Mouse (Mus musculus) CH12.LX (cell line): ENCODE measurements around the gene Arhgap33. TPM values are rescaled to one million over a fixed set of nuclear protein-coding genes. Genes with fewer than 3 reads are reported as not detected.

Experiments used
- DNase-seq: peaks from one replicate; pipeline ENCODE4 v3.0.0-alpha.2; 2013; ENCODE audit errors: extremely low read depth
- H3K27ac ChIP-seq: 2 replicates; pipeline ENCODE4 v1.5.1; 2012; ENCODE audit warnings: low read depth, mild to moderate bottlenecking, control low read depth, moderate library complexity; ENCODE audit not compliant: insufficient read depth
- H3K27me3 ChIP-seq: replicated peaks from 2 replicates; pipeline ENCODE3; 2012; ENCODE audit warnings: inconsistent platforms
- H3K36me3 ChIP-seq, 2 experiments: replicated peaks in 1 of 2; 2 replicates each; pipeline versions ENCODE3 to v1.6.1; 2012; ENCODE audit warnings: inconsistent platforms in 1 of 2, low read length in 1 of 2, mild to moderate bottlenecking in 1 of 2, mixed read lengths in 1 of 2, moderate library complexity in 1 of 2; ENCODE audit not compliant: control insufficient read depth in 1 of 2, insufficient read depth in 1 of 2
- H3K4me1 ChIP-seq, 2 experiments: 2 replicates each; pipeline ENCODE4 v1.6.1; 2012; ENCODE audit warnings: inconsistent platforms in 1 of 2, moderate library complexity in 1 of 2; ENCODE audit not compliant: insufficient read depth in 2 of 2, control insufficient read depth in 1 of 2
- H3K4me2 ChIP-seq: 2 replicates; pipeline ENCODE4 v1.6.1; 2012; ENCODE audit warnings: low read depth, mild to moderate bottlenecking, control low read depth; ENCODE audit not compliant: poor library complexity, insufficient read depth, severe bottlenecking
- H3K4me3 ChIP-seq, 3 experiments: fragments of 150-350 bp in 1 of 3; sonication (generic) in 1 of 3; replicated peaks in 1 of 3; 2 replicates each; pipeline versions ENCODE3 to v1.5.1; 2011 to 2012; ENCODE audit warnings: low read depth in 2 of 3, low read length in 2 of 3, mild to moderate bottlenecking in 2 of 3, moderate library complexity in 2 of 3, control low read depth in 1 of 3, improper control_type of control experiment in 1 of 3, inconsistent platforms in 1 of 3, mixed read lengths in 1 of 3; ENCODE audit not compliant: poor library complexity in 1 of 3
- H3K79me2 ChIP-seq: replicated peaks from 2 replicates; pipeline ENCODE4 v1.6.1; 2012; ENCODE audit warnings: mild to moderate bottlenecking, moderate library complexity; ENCODE audit not compliant: control insufficient read depth, poor library complexity, insufficient read depth, severe bottlenecking; ENCODE audit errors: extremely low read depth
- H3K9ac ChIP-seq: 2 replicates; pipeline ENCODE4 v1.6.1; 2012; ENCODE audit warnings: low read depth, mild to moderate bottlenecking, control low read depth, moderate library complexity; ENCODE audit not compliant: insufficient read depth
- H3K9me3 ChIP-seq: replicated peaks from 2 replicates; pipeline ENCODE3; 2012; ENCODE audit warnings: low read length, inconsistent platforms, mixed read lengths
- CHD2 ChIP-seq: IDR thresholded peaks from 2 replicates; pipeline ENCODE4 v1.6.1; 2011; ENCODE audit warnings: low read length, improper control_type of control experiment
- CTCF ChIP-seq, 2 experiments: IDR thresholded peaks in 1 of 2; conservative IDR thresholded peaks in 1 of 2; 2 replicates each; pipeline ENCODE4 v1.5.1; 2011 to 2012; ENCODE audit warnings: low read depth in 2 of 2, low read length in 2 of 2, improper control_type of control experiment in 1 of 2, inconsistent platforms in 1 of 2, mild to moderate bottlenecking in 1 of 2, moderate library complexity in 1 of 2
- E2F4 ChIP-seq: IDR thresholded peaks from 2 replicates; pipeline ENCODE4 v1.6.1; 2011; ENCODE audit warnings: low read depth, low read length, improper control_type of control experiment; ENCODE audit not compliant: insufficient replicate concordance
- ELF1 ChIP-seq: IDR thresholded peaks from 2 replicates; pipeline ENCODE4 v1.6.1; 2014; ENCODE audit warnings: low read depth, mild to moderate bottlenecking, inconsistent platforms, low read length, improper control_type of control experiment
- GABPA ChIP-seq: IDR thresholded peaks from 2 replicates; pipeline ENCODE4 v1.6.1; 2012; ENCODE audit warnings: low read depth, low read length, improper control_type of control experiment, inconsistent platforms; ENCODE audit not compliant: insufficient replicate concordance
- HCFC1 ChIP-seq: IDR thresholded peaks from 2 replicates; pipeline ENCODE4 v1.6.1; 2012; ENCODE audit warnings: low read depth, mild to moderate bottlenecking, inconsistent platforms, low read length, improper control_type of control experiment
- IRF4 ChIP-seq: IDR thresholded peaks from 2 replicates; pipeline ENCODE4 v1.6.1; 2014; ENCODE audit warnings: low read depth, mild to moderate bottlenecking, inconsistent platforms, low read length, improper control_type of control experiment
- JUND ChIP-seq: conservative IDR thresholded peaks from 2 replicates; pipeline ENCODE4 v1.6.1; 2011; ENCODE audit warnings: low read depth, low read length, improper control_type of control experiment
- KAT2A ChIP-seq: IDR thresholded peaks from 2 replicates; pipeline ENCODE4 v1.6.1; 2012; ENCODE audit warnings: low read length, improper control_type of control experiment, inconsistent platforms; ENCODE audit not compliant: insufficient replicate concordance
- MAFK ChIP-seq: IDR thresholded peaks from 2 replicates; pipeline ENCODE4 v1.6.1; 2011; ENCODE audit warnings: low read length, improper control_type of control experiment; ENCODE audit not compliant: insufficient replicate concordance
- MAX ChIP-seq: IDR thresholded peaks from 2 replicates; pipeline ENCODE4 v1.6.1; 2011; ENCODE audit warnings: low read length, improper control_type of control experiment
- MEF2A ChIP-seq: IDR thresholded peaks from 2 replicates; pipeline ENCODE4 v1.6.1; 2014; ENCODE audit warnings: low read depth, mild to moderate bottlenecking, inconsistent platforms, low read length, improper control_type of control experiment, borderline replicate concordance
- MXI1 ChIP-seq: IDR thresholded peaks from 2 replicates; pipeline ENCODE4 v1.6.1; 2011; ENCODE audit warnings: mild to moderate bottlenecking, low read depth, low read length, improper control_type of control experiment
- MYC ChIP-seq: IDR thresholded peaks from 2 replicates; pipeline ENCODE4 v1.6.1; 2011; ENCODE audit warnings: low read depth, mild to moderate bottlenecking, improper control_type of control experiment, low read length
- NRF1 ChIP-seq: IDR thresholded peaks from 2 replicates; pipeline ENCODE4 v1.6.1; 2014; ENCODE audit warnings: low read depth, mild to moderate bottlenecking, inconsistent platforms, low read length, improper control_type of control experiment, moderate library complexity
- POLR2AphosphoS2 ChIP-seq: IDR thresholded peaks from 2 replicates; pipeline ENCODE4 v1.6.1; 2011; ENCODE audit warnings: low read depth, low read length, improper control_type of control experiment
- RAD21 ChIP-seq: IDR thresholded peaks from 2 replicates; pipeline ENCODE4 v1.6.1; 2011; ENCODE audit warnings: low read depth, mild to moderate bottlenecking, low read length, improper control_type of control experiment, moderate library complexity
- RCOR1 ChIP-seq: conservative IDR thresholded peaks from 2 replicates; pipeline ENCODE4 v1.6.1; 2012; ENCODE audit warnings: low read depth, mild to moderate bottlenecking, inconsistent platforms, low read length, improper control_type of control experiment
- SIN3A ChIP-seq: IDR thresholded peaks from 2 replicates; pipeline ENCODE4 v1.6.1; 2012; ENCODE audit warnings: low read length, improper control_type of control experiment, inconsistent platforms
- TBP ChIP-seq: conservative IDR thresholded peaks from 2 replicates; pipeline ENCODE4 v1.6.1; 2011; ENCODE audit warnings: low read depth, low read length, improper control_type of control experiment
- USF1 ChIP-seq: IDR thresholded peaks from 2 replicates; pipeline ENCODE4 v1.6.1; 2014; ENCODE audit warnings: low read depth, mild to moderate bottlenecking, inconsistent platforms, low read length, improper control_type of control experiment
- USF2 ChIP-seq: conservative IDR thresholded peaks from 2 replicates; pipeline ENCODE4 v1.6.1; 2011; ENCODE audit warnings: low read depth, low read length, improper control_type of control experiment
- ZKSCAN1 ChIP-seq: IDR thresholded peaks from 2 replicates; pipeline ENCODE4 v1.6.1; 2012; ENCODE audit warnings: low read depth, inconsistent platforms, low read length, improper control_type of control experiment, borderline replicate concordance
- ZNF384 ChIP-seq: IDR thresholded peaks from 2 replicates; pipeline ENCODE4 v1.6.1; 2012; ENCODE audit warnings: low read depth, low read length, improper control_type of control experiment, inconsistent platforms
- dilution Hi-C: fragments of 300-500 bp; cut with MboI; formaldehyde crosslinking; loops from 2 replicates; pipeline ENCODE4 v1.14.3; 2020; ENCODE audit warnings: low sequenced_read_pairs; ENCODE audit not compliant: extremely low pct_unique_long_range_greater_than_20kb, extremely low pct_ligation_motif_present
- in situ Hi-C: fragments of 300-500 bp; cut with MboI; formaldehyde crosslinking; loops from 3 replicates; pipeline ENCODE4 v1.14.3; 2019; ENCODE audit warnings: low sequenced_read_pairs, low pct_ligation_motif_present, low pct_unique_long_range_greater_than_20kb, mixed read lengths
- polyA plus RNA-seq: library from polyadenylated mRNA; unstranded; fragments of >175 nt; gene quantifications from 2 replicates; pipeline ENCODE4 v1.2.1, GENCODE M21; 2012; ENCODE audit warnings: low read depth; ENCODE audit not compliant: insufficient read length
- total RNA-seq, 2 experiments: library from RNA; depleted of rRNA; stranded (reverse); fragments of 300-350 nt in 1 of 2; fragments of >200 nt in 1 of 2; gene quantifications; 2 replicates each; pipeline ENCODE4 v1.2.3; 2012 to 2014

Arhgap33 gene
- total and polyA plus RNA-seq, 3 experiments, result 0.44 to 9.2 (median 2.8) TPM

DNA sequence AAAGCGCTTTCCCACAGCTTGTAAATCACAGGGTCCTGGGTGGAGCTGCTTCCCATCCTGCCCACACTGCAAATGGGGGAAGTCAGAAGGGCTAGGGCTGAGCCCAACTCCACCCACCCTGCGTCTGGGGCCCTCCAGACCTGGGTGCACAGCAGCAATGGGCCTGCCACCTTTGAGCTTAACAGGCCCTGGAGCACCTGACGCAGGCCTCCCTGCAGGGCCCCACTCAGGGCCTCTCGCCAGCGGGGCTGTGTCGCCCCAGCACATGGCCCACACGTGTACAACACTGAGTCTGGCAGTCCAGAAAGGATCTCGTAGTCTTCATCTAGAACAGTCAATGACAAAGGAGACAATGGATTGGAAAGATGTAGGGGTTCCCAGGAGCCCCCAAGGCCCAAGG lies 45.1 kb upstream of the Arhgap33 start:
- no peak for DNase-seq
- H3K27me3 ChIP-seq, result no peaks in the 10 kb centered on the region
- no peak overlapping the region for H3K4me3 ChIP-seq
- H3K9me3 ChIP-seq, result no peaks in the 10 kb centered on the region
- TF ChIP-seq MYC (no peak), NRF1 (no peak), CHD2 (no peak), CTCF (conservative IDR thresholded peaks at IDR 0.05 in 1 of 2, IDR thresholded peaks at IDR 0.05 in 1 of 2; ENCODE audit: low read depth in 2 of 2, low read length in 2 of 2) (no peak), KAT2A (no peak), ZKSCAN1 (no peak), TBP (no peak)
- H3K4me2 ChIP-seq, result no peak overlapping the region
- H3K4me1 ChIP-seq, result no peaks in the 10 kb centered on the region
- peaks cover 98% of the 10 kb centered on the region in 2 experiments for H3K36me3 ChIP-seq
- no peak overlapping the region for H3K9ac ChIP-seq
- dilution Hi-C loops, result no loop called here
- no peak overlapping the region for H3K27ac ChIP-seq
- no peaks in the 10 kb centered on the region for H3K79me2 ChIP-seq
- in situ Hi-C loops, result no loop called here

DNA sequence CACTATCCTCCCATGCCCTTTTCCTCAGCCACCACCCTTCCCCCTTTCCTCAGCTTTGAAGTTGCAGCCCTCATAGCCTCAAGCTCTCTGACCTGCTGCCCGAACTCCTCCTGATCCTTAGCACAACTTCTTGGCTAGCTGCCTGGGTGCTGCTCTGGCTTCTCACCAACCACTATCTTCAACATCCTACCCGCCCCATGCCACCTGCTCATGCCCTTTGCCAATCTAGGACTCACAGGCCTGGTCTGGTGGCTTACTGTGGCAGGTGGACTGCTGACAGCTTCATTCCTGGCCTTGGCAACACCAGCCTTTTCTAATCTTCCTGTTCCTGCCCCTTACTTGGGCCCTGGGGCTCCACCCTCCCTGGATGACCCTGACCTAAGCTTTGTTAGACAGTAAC lies 38.1 kb upstream of the Arhgap33 start:
- in situ Hi-C loops (no loop called here), dilution Hi-C loops (no loop called here)
- H3K9me3 ChIP-seq, result no peaks in the 10 kb centered on the region
- H3K27me3 ChIP-seq, result no peaks in the 10 kb centered on the region
- TF ChIP-seq SIN3A, result no peak
- TF ChIP-seq NRF1, result no peak
- no peak for TF ChIP-seq KAT2A
- TF ChIP-seq CTCF (conservative IDR thresholded peaks at IDR 0.05 in 1 of 2, IDR thresholded peaks at IDR 0.05 in 1 of 2; ENCODE audit: low read depth in 2 of 2, low read length in 2 of 2), result no peak
- no peak for TF ChIP-seq JUND
- TF ChIP-seq USF1, result no peak
- no peak for TF ChIP-seq MAX
- no peak for TF ChIP-seq ZKSCAN1
- no peak for TF ChIP-seq RAD21
- no peak overlapping the region for H3K27ac ChIP-seq
- H3K4me2 ChIP-seq, result no peak overlapping the region
- H3K79me2 ChIP-seq, result no peaks in the 10 kb centered on the region
- no peak for DNase-seq
- H3K4me1 ChIP-seq, result no peaks in the 10 kb centered on the region
- H3K4me3 ChIP-seq, result no peak overlapping the region
- H3K36me3 ChIP-seq, result peaks cover 93 to 100% of the 10 kb centered on the region in 2 experiments
- no peak overlapping the region for H3K9ac ChIP-seq

DNA sequence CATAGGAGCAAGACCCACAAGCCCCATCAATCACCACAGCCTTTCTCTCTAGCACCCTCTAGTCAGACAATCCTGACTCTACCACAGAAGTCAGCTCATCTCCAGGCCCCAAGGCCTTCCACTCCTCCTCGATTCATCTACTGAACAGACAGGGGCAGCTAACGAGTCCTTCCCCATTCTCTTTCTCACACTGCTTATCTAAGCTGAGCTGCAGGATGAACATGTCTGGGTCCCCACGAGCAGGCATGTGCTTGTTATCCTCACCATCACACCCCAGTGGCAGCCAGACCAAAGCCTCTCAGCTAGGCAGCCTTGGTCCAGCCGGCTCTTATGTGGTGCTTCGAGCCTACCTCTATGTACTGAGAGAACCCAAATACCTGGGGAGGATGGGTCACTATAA lies 37.5 kb upstream of the Arhgap33 start:
- no peak overlapping the region for H3K9ac ChIP-seq
- DNase-seq, result no peak
- in situ Hi-C loops, result no loop called here
- no peaks in the 10 kb centered on the region for H3K79me2 ChIP-seq
- no peak overlapping the region for H3K4me3 ChIP-seq
- dilution Hi-C loops, result no loop called here
- H3K9me3 ChIP-seq, result no peaks in the 10 kb centered on the region
- no peak overlapping the region for H3K27ac ChIP-seq
- H3K4me2 ChIP-seq, result no peak overlapping the region
- no peak for TF ChIP-seq ELF1
- no peak for TF ChIP-seq MEF2A
- no peak for TF ChIP-seq MAFK
- TF ChIP-seq MXI1, result no peak
- TF ChIP-seq HCFC1, result no peak
- no peak for TF ChIP-seq JUND
- no peak for TF ChIP-seq RCOR1
- TF ChIP-seq CTCF (conservative IDR thresholded peaks at IDR 0.05 in 1 of 2, IDR thresholded peaks at IDR 0.05 in 1 of 2; ENCODE audit: low read depth in 2 of 2, low read length in 2 of 2), result no peak
- no peak for TF ChIP-seq RAD21
- TF ChIP-seq IRF4, result no peak
- no peak for TF ChIP-seq MAX
- TF ChIP-seq GABPA, result no peak
- TF ChIP-seq E2F4, result no peak
- TF ChIP-seq CHD2, result no peak
- TF ChIP-seq USF2, result no peak
- no peak for TF ChIP-seq SIN3A
- no peak for TF ChIP-seq POLR2AphosphoS2
- TF ChIP-seq ZNF384, result no peak
- TF ChIP-seq, all 38 proteins: peak for 0
- Histone ChIP-seq H3K36me3 (peaks cover 90 to 98% of the 10 kb centered on the region in 2 experiments), H3K27me3 (no peaks in the 10 kb centered on the region), H3K4me1 (no peaks in the 10 kb centered on the region)
